ENCODE assay signal across 8 mouse cellular contexts in the genomic region with DNA sequence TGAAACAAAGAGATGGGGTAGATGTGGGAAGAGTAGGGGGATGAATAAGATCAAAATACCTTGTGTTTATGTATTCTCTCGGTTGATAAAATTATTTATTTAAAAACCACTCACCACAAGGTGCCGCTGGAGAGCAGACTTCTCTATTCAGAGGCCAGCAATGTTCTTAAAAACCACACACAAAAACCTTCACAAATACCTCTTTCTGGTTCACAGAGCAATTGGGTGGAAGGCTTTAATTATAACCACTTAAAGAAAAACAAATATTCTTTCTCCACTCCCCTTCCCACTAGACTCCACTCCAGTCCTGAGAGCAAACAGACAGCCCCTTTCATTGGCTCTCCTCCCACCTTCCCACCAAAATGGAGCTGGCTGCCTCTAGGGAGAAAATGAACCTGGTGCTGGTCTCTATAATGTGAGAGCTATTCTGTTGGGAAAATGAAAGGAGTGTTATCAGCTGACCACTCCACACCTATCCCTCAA.
DNase-seq lines count a peak whose midpoint lies in the region; ATAC-seq and TF ChIP-seq lines count a peak whose summit lies in the region.

No protein-coding gene starts in this region.

- H3K9ac ChIP-seq in heart, embryonic 13.5 days, result no peak overlapping the region
- no peak overlapping the region for H3K9ac ChIP-seq in liver, embryonic 14.5 days (replicated peaks)

- H3K4me3 ChIP-seq in heart, embryonic 13.5 days, result no peak overlapping the region
- no peak overlapping the region for H3K4me3 ChIP-seq in liver, embryonic 14.5 days (ENCODE audit: insufficient read depth in 1 of 2, low read depth in 2 of 2, low read length in 2 of 2)

- peak; percentile 17; the same call in 1 of the 2 replicates for TF ChIP-seq CTCF in liver, embryonic 14.5 days (IDR thresholded peaks at IDR 0.05; ENCODE audit: low read depth)

- no peaks in the 10 kb centered on the region for H3K36me3 ChIP-seq in heart, embryonic 13.5 days
- no peaks in the 10 kb centered on the region for H3K36me3 ChIP-seq in liver, embryonic 14.5 days (replicated peaks; ENCODE audit: control insufficient read depth, insufficient read depth, low read depth)

- DNase-seq in B cell, adult 2 months, result peak; percentile 40 to 44
- peak; percentile 70 for DNase-seq in Muller cell, postnatal 12 days (ENCODE audit: inconsistent ontology term)
- DNase-seq in embryo, embryonic 10.5 days (ENCODE audit: low spot score), result peak; percentile 86
- DNase-seq in kidney, postnatal 10 days, result peak; percentile 83
- DNase-seq in liver, embryonic 14.5 days (ENCODE audit: low read depth in 3 of 3, low spot score in 3 of 3), result peak in 2 of 3 experiments; percentile 1 to 4
- peak; percentile 72 for DNase-seq in retina, postnatal 1 day

- no peaks in the 10 kb centered on the region for H3K9me3 ChIP-seq in heart, embryonic 13.5 days
- no peaks in the 10 kb centered on the region for H3K9me3 ChIP-seq in liver, embryonic 14.5 days (ENCODE audit: control insufficient read depth, low read length)

- 8% methylated on average over 2 of the region's 2 CpGs for WGBS in heart, embryonic 13.5 days
- WGBS in liver, embryonic 14.5 days (ENCODE audit: insufficient replicate concordance), result 2% methylated on average over 2 of the region's 2 CpGs

- no peak overlapping the region for H3K27ac ChIP-seq in heart, embryonic 13.5 days (replicated peaks)
- no peak overlapping the region for H3K27ac ChIP-seq in liver, embryonic 14.5 days

- H3K4me2 ChIP-seq in heart, embryonic 13.5 days, result peak overlapping the region; percentile 11; the same call in 1 of the 2 replicates
- H3K4me2 ChIP-seq in liver, embryonic 14.5 days (ENCODE audit: low read depth), result no peak overlapping the region

- H3K4me1 ChIP-seq in heart, embryonic 13.5 days, result peaks cover 11% of the 10 kb centered on the region
- H3K4me1 ChIP-seq in liver, embryonic 14.5 days (replicated peaks; ENCODE audit: control insufficient read depth in 2 of 2, insufficient read depth in 2 of 2, low read length in 1 of 2), result no peaks in the 10 kb centered on the region

- H3K27me3 ChIP-seq in heart, embryonic 13.5 days (replicated peaks), result no peaks in the 10 kb centered on the region
- no peaks in the 10 kb centered on the region for H3K27me3 ChIP-seq in liver, embryonic 14.5 days (ENCODE audit: control insufficient read depth, insufficient read depth, low read length)

- no peak for ATAC-seq in heart, embryonic 13.5 days (ENCODE audit: extremely low read depth, insufficient number of reproducible peaks, low FRiP score, low TSS enrichment)
- ATAC-seq in liver, embryonic 14.5 days (ENCODE audit: insufficient read depth), result no peak
- no peak for ATAC-seq in erythroblast, adult 5-6 weeks (replicated peaks; ENCODE audit: low FRiP score, poor library complexity, severe bottlenecking)

- TF ChIP-seq EP300 in liver, embryonic 14.5 days (IDR thresholded peaks at IDR 0.05; ENCODE audit: low read depth), result no peak

Comparison
In these comparisons a context has a peak if more than half of its experiments do, and no peak if none do; other contexts are left out.
1. DNase-seq: peak in every context shown above with its lines; median percentile 86 in embryo, embryonic 10.5 days; 83 in kidney, postnatal 10 days; 72 in retina, postnatal 1 day; 70 in Muller cell, postnatal 12 days; 42 in B cell, adult 2 months; 2 in liver, embryonic 14.5 days.